Mouse (Mus musculus) megakaryocyte, embryonic 14.5 days (primary cell): ENCODE data around the gene Pknox2.

ENCODE experiments used
- FLI1 ChIP-seq: IDR thresholded peaks from 2 replicates; pipeline ENCODE4 v1.6.1; 2012; ENCODE audit warnings: low read length, inconsistent platforms, mixed read lengths
- GATA1 ChIP-seq: IDR thresholded peaks from 3 replicates; pipeline ENCODE4 v1.6.1; 2012; ENCODE audit warnings: mixed read lengths, low read length, inconsistent platforms, borderline replicate concordance

DNA sequence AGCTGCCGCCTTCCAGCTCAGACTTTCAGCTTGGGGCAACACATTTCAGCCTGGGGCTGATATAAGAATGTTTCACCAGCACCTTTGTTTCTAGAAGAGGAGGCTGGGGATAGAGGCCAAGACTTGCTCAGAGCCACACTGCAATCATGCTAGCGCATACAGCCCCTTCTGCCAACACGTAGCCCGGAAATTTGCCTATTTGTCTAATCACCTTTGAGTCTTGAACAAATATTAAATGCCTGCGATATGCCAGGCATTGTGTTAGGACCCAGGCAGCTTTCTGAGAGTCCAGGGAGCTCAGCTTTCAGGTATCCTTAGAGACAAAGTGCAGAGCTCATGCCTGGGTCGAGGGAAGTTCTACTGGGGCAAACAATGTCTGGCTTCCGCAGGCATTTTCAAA lies 130.0 kb downstream of the Pknox2 start:
- TF ChIP-seq GATA1 (no peak), FLI1 (no peak)
